Mouse (Mus musculus) midbrain, embryonic 11.5 days (tissue): ENCODE results near the gene Btg1-ps2. TPM values are rescaled to one million over a fixed set of nuclear protein-coding genes. Genes with fewer than 3 reads are reported as not detected.
"Not testable (repeated sequence)": the region's sequence is repeated elsewhere in the genome, so short reads cannot be mapped to it uniquely, and the experiment has no call there.

Experiments used
- ATAC-seq: fragments of 200-750 bp; cut with Nextera tagmentation; 2 replicates; pipeline ENCODE4 v1.8.0; 2017; ENCODE audit warnings: moderate TSS enrichment, moderate library complexity; ENCODE audit not compliant: low FRiP score
- DNase-seq: peaks from one replicate; pipeline ENCODE4 v3.0.0; 2015; ENCODE audit warnings: low spot score; ENCODE audit errors: missing footprints
- H3K27ac ChIP-seq: fragments of 300-500 bp; sonication (generic); 2 replicates; pipeline ENCODE4 v1.5.1; 2014; ENCODE audit warnings: low read depth, low read length
- H3K27me3 ChIP-seq: fragments of 300-500 bp; sonication (generic); 2 replicates; pipeline ENCODE4 v1.6.1; 2014; ENCODE audit warnings: mild to moderate bottlenecking, low read length, moderate library complexity, mixed read lengths; ENCODE audit not compliant: control insufficient read depth, insufficient read depth
- H3K36me3 ChIP-seq: fragments of 300-500 bp; sonication (generic); 2 replicates; pipeline ENCODE4 v1.6.1; 2014; ENCODE audit warnings: mild to moderate bottlenecking, low read length, moderate library complexity, mixed read lengths; ENCODE audit not compliant: control insufficient read depth, insufficient read depth
- H3K4me1 ChIP-seq: fragments of 300-500 bp; sonication (generic); 2 replicates; pipeline ENCODE4 v1.6.1; 2014; ENCODE audit warnings: low read length; ENCODE audit not compliant: control insufficient read depth, insufficient read depth
- H3K4me2 ChIP-seq: fragments of 300-500 bp; sonication (generic); 2 replicates; pipeline ENCODE4 v1.6.1; 2014; ENCODE audit warnings: mild to moderate bottlenecking, moderate library complexity
- H3K4me3 ChIP-seq: fragments of 300-500 bp; sonication (generic); 2 replicates; pipeline ENCODE4 v1.5.1; 2014; ENCODE audit warnings: low read depth, low read length
- H3K9ac ChIP-seq: fragments of 300-500 bp; sonication (generic); 2 replicates; pipeline ENCODE4 v1.6.1; 2014; ENCODE audit warnings: low read length
- H3K9me3 ChIP-seq: fragments of 300-500 bp; sonication (generic); 2 replicates; pipeline ENCODE4 v1.6.1; 2016; ENCODE audit warnings: low read length; ENCODE audit not compliant: control insufficient read depth
- WGBS: fragments of 180-500 bp; shearing (Covaris S2); extraction: QIAGEN DNeasy Blood & Tissue Kit; methylation state at CpG from one replicate; pipeline ENCODE4 v1.1.7; 2014; 5-methylcytosine and 5-hydroxymethylcytosine counted together
- polyA plus RNA-seq: library from polyadenylated mRNA; unstranded; fragments of >200 nt; fragmentation: Nextera tagmentation; extraction: Ambion mirVana; gene quantifications from 2 replicates; pipeline ENCODE4 v1.2.1, GENCODE M21; 2014

Gene Btg1-ps2
- not detected in 2 replicates for polyA plus RNA-seq

- H3K9ac ChIP-seq, DNase-seq, H3K27me3 ChIP-seq, H3K36me3 ChIP-seq, H3K4me3 ChIP-seq, H3K27ac ChIP-seq, ATAC-seq, H3K4me1 ChIP-seq, H3K4me2 ChIP-seq, H3K9me3 ChIP-seq: not testable (repeated sequence)
Measured at GRCm38 (mm10) chrX:38043014-38043413, at the start of gene Btg1-ps2. Btg1-ps2 (minus strand) TSS chrX:38043114.

- Histone ChIP-seq H3K4me1 (no peaks in the 10 kb centered on the region), H3K9ac (no peak within 1 kb of the TSS), H3K9me3 (no peaks in the 10 kb centered on the region), H3K36me3 (no peaks in the 10 kb centered on the region), H3K27me3 (no peaks in the 10 kb centered on the region), H3K4me3 (no peak within 1 kb of the TSS), H3K27ac (no peak within 1 kb of the TSS), H3K4me2 (no peak within 1 kb of the TSS)
- WGBS: 84% methylated on average over 9 of the region's 9 CpGs
- DNase-seq (no peak), ATAC-seq (no peak)
Measured at GRCm38 (mm10) chrX:38085041-38085440, 42.1 kb upstream of the Btg1-ps2 start, which contains the start of gene Rhox11. Rhox11 (minus strand) TSS chrX:38085141.

- DNase-seq (peak; percentile 89), ATAC-seq (no peak)
- WGBS: 17% methylated on average over 12 of the region's 12 CpGs
- Histone ChIP-seq H3K4me1 (no peaks in the 10 kb centered on the region), H3K9ac (no peak overlapping the region), H3K9me3 (no peaks in the 10 kb centered on the region), H3K27me3 (no peaks in the 10 kb centered on the region), H3K4me2 (no peak overlapping the region), H3K36me3 (no peaks in the 10 kb centered on the region), H3K27ac (no peak overlapping the region), H3K4me3 (no peak overlapping the region)
Measured at GRCm38 (mm10) chrX:38084226-38084625, 41.3 kb upstream of the Btg1-ps2 start.

- WGBS: 90% methylated on average over 11 of the region's 11 CpGs
- H3K27me3 ChIP-seq: no peaks in the 10 kb centered on the region
- no peak within 1 kb of the TSS for H3K27ac ChIP-seq
- no peak within 1 kb of the TSS for H3K9ac ChIP-seq
- H3K4me3 ChIP-seq: no peak within 1 kb of the TSS
- no peak for ATAC-seq
- no peaks in the 10 kb centered on the region for H3K4me1 ChIP-seq
- H3K4me2 ChIP-seq: no peak within 1 kb of the TSS
- DNase-seq: no peak
- no peaks in the 10 kb centered on the region for H3K9me3 ChIP-seq
- no peaks in the 10 kb centered on the region for H3K36me3 ChIP-seq
Measured at GRCm38 (mm10) chrX:38066175-38066574, 23.3 kb upstream of the Btg1-ps2 start, which contains the start of gene Rhox10. Rhox10 (plus strand) TSS chrX:38066475.

- H3K27ac ChIP-seq: no peak overlapping the region
- H3K4me1 ChIP-seq: no peaks in the 10 kb centered on the region
- H3K27me3 ChIP-seq: no peaks in the 10 kb centered on the region
- DNase-seq (no peak), ATAC-seq (no peak)
- H3K9me3 ChIP-seq: no peaks in the 10 kb centered on the region
- H3K4me2 ChIP-seq: no peak overlapping the region
- 3% methylated on average over 1 of the region's 1 CpGs for WGBS
- H3K4me3 ChIP-seq: no peak overlapping the region
- H3K36me3 ChIP-seq: no peaks in the 10 kb centered on the region
- H3K9ac ChIP-seq: no peak overlapping the region
Measured at GRCm38 (mm10) chrX:38061544-38061943, 18.6 kb upstream of the Btg1-ps2 start.

- ATAC-seq (no peak), DNase-seq (no peak)
- Histone ChIP-seq H3K4me3 (no peak overlapping the region), H3K36me3 (no peaks in the 10 kb centered on the region), H3K4me2 (no peak overlapping the region), H3K27ac (no peak overlapping the region), H3K9ac (no peak overlapping the region), H3K4me1 (no peaks in the 10 kb centered on the region), H3K27me3 (no peaks in the 10 kb centered on the region), H3K9me3 (no peaks in the 10 kb centered on the region)
- WGBS: 93% methylated on average over 5 of the region's 5 CpGs
Measured at GRCm38 (mm10) chrX:38039666-38040065, 3.2 kb downstream of the Btg1-ps2 start.

GRCm38 (mm10) chrX:38033841-38034240, 9.1 kb downstream of the Btg1-ps2 start:
- Histone ChIP-seq H3K27ac (no peak overlapping the region), H3K4me1 (no peaks in the 10 kb centered on the region), H3K4me2 (no peak overlapping the region), H3K9ac (no peak overlapping the region), H3K4me3 (no peak overlapping the region), H3K9me3 (no peaks in the 10 kb centered on the region), H3K27me3 (no peaks in the 10 kb centered on the region), H3K36me3 (no peaks in the 10 kb centered on the region)
- WGBS: 48% methylated on average over 2 of the region's 2 CpGs
- ATAC-seq: no peak
- no peak for DNase-seq

- H3K27ac ChIP-seq, H3K27me3 ChIP-seq, H3K4me1 ChIP-seq, H3K36me3 ChIP-seq, DNase-seq, H3K4me2 ChIP-seq, H3K9me3 ChIP-seq, ATAC-seq, H3K9ac ChIP-seq, H3K4me3 ChIP-seq: not testable (repeated sequence)
Measured at GRCm38 (mm10) chrX:38018597-38018996, 24.3 kb downstream of the Btg1-ps2 start, which contains the start of gene Btg1-ps1. Btg1-ps1 (minus strand) TSS chrX:38018815.

GRCm38 (mm10) chrX:38008756-38009155, 34.2 kb downstream of the Btg1-ps2 start:
- Histone ChIP-seq H3K4me1 (no peaks in the 10 kb centered on the region), H3K4me2 (no peak overlapping the region), H3K9me3 (no peaks in the 10 kb centered on the region), H3K4me3 (no peak overlapping the region), H3K9ac (no peak overlapping the region), H3K27ac (no peak overlapping the region), H3K36me3 (no peaks in the 10 kb centered on the region), H3K27me3 (no peaks in the 10 kb centered on the region)
- 79% methylated on average over 2 of the region's 2 CpGs for WGBS
- DNase-seq (no peak), ATAC-seq (no peak)
